ENCODE assay signal across 38 mouse cellular contexts in genomic region chr5:42023521-42023920, GRCm38 (mm10). TPM values are rescaled to one million over a fixed set of nuclear protein-coding genes. Genes with fewer than 3 reads are reported as not detected.
"Had no signal": no experiment of that assay in that cellular context is flagged by ENCODE, and none has a peak within 500 bp of the region (broad histone marks: within the 10 kb centered on the region; RNA-seq: fewer than 3 reads in every experiment).

No protein-coding gene starts in this region.

- H3K36me3 ChIP-seq: heart, embryonic 13.5 days; heart, embryonic 15.5 days; hindbrain, embryonic 13.5 days; hindbrain, embryonic 15.5 days; kidney, embryonic 15.5 days; limb, embryonic 13.5 days; limb, embryonic 15.5 days; liver, embryonic 12.5 days had no signal

- DNase-seq: gastrocnemius, postnatal 14 days; gastrocnemius, postnatal 36 days; heart, adult 11 months; heart, adult 2 months; heart, postnatal 14 days; heart, postnatal 36 days; kidney, adult 11 months; kidney, adult 2 months; kidney, adult 9 months; kidney, postnatal 14 days; kidney, postnatal 36 days had no signal

- H3K27ac ChIP-seq: heart, adult 2 months; heart, embryonic 13.5 days; heart, embryonic 15.5 days; hindbrain, embryonic 13.5 days; hindbrain, embryonic 15.5 days; hindbrain, postnatal 0 days; kidney, embryonic 15.5 days; kidney, postnatal 0 days; left cerebral cortex, adult 2 months; limb, embryonic 13.5 days; limb, embryonic 15.5 days; liver, embryonic 12.5 days; liver, embryonic 14.5 days had no signal

- H3K9ac ChIP-seq: heart, embryonic 13.5 days; heart, embryonic 15.5 days; hindbrain, embryonic 13.5 days; hindbrain, embryonic 15.5 days; kidney, embryonic 15.5 days; limb, embryonic 13.5 days; limb, embryonic 15.5 days; liver, embryonic 12.5 days; liver, embryonic 14.5 days had no signal

- H3K4me3 ChIP-seq: heart, adult 2 months; heart, embryonic 13.5 days; heart, embryonic 15.5 days; hindbrain, embryonic 13.5 days; hindbrain, embryonic 15.5 days; kidney, embryonic 15.5 days; left cerebral cortex, adult 2 months; limb, embryonic 13.5 days; limb, embryonic 15.5 days; liver, embryonic 12.5 days had no signal

- H3K4me1 ChIP-seq: heart, embryonic 13.5 days; heart, embryonic 15.5 days; hindbrain, embryonic 13.5 days; hindbrain, embryonic 15.5 days; kidney, embryonic 15.5 days; limb, embryonic 13.5 days; limb, embryonic 15.5 days; liver, embryonic 12.5 days had no signal

- H3K27me3 ChIP-seq: heart, embryonic 13.5 days; heart, embryonic 15.5 days; hindbrain, embryonic 13.5 days; hindbrain, embryonic 15.5 days; kidney, embryonic 15.5 days; limb, embryonic 13.5 days; limb, embryonic 15.5 days; liver, embryonic 12.5 days had no signal

- H3K9me3 ChIP-seq: heart, embryonic 13.5 days; heart, embryonic 15.5 days; hindbrain, embryonic 13.5 days; hindbrain, embryonic 15.5 days; kidney, embryonic 15.5 days; limb, embryonic 13.5 days; limb, embryonic 15.5 days; liver, embryonic 12.5 days had no signal

- H3K4me2 ChIP-seq: heart, embryonic 11.5 days; heart, embryonic 13.5 days; heart, embryonic 15.5 days; hindbrain, embryonic 13.5 days; hindbrain, embryonic 15.5 days; kidney, embryonic 15.5 days; limb, embryonic 13.5 days; limb, embryonic 15.5 days; liver, embryonic 12.5 days had no signal

- ATAC-seq: hindbrain, postnatal 0 days; intestine, embryonic 16.5 days; liver, embryonic 12.5 days had no signal

RNA-seq across cellular contexts. Expression of gene Gm16223, which starts 44.2 kb away (rescaled TPM):
- total RNA-seq: gastrocnemius, adult 8-10 months; gastrocnemius, postnatal 14 days; heart, postnatal 36 days; hematopoietic stem cell, adult 5-6 weeks; hindbrain, postnatal 0 days; layer of hippocampus, postnatal 25 days; left cerebral cortex, postnatal 14 days; left cerebral cortex, postnatal 36 days; liver, adult 2 months had no signal
- polyA plus RNA-seq: gonadal fat pad, adult 2 months; heart, adult 2 months; heart, embryonic 11.5 days; heart, embryonic 13.5 days; heart, embryonic 15.5 days; heart, postnatal 0 days; hindbrain, embryonic 11.5 days; hindbrain, embryonic 13.5 days; hindbrain, embryonic 15.5 days; hindbrain, postnatal 0 days; intestine, embryonic 14.5 days; intestine, embryonic 16.5 days; kidney, adult 2 months; kidney, embryonic 15.5 days; kidney, postnatal 0 days; large intestine, adult 2 months; limb, embryonic 11.5 days; limb, embryonic 13.5 days; limb, embryonic 15.5 days; liver, adult 2 months; liver, embryonic 12.5 days; liver, embryonic 14.5 days; liver, embryonic 16.5 days had no signal
